Mouse (Mus musculus) telencephalon, adult 2 months (tissue): ENCODE measurements at regions not wholly inside any gene's neighbourhood (a gene's known extent, or its start where the extent isn't known, plus 50 kb on each side); places are given as distances from the start of the nearest gene placed in this dataset.

Source experiments
- DNase-seq: peaks from one replicate; pipeline ENCODE4 v3.0.0-alpha.2; 2011; ENCODE audit warnings: low read depth, low spot score

DNA sequence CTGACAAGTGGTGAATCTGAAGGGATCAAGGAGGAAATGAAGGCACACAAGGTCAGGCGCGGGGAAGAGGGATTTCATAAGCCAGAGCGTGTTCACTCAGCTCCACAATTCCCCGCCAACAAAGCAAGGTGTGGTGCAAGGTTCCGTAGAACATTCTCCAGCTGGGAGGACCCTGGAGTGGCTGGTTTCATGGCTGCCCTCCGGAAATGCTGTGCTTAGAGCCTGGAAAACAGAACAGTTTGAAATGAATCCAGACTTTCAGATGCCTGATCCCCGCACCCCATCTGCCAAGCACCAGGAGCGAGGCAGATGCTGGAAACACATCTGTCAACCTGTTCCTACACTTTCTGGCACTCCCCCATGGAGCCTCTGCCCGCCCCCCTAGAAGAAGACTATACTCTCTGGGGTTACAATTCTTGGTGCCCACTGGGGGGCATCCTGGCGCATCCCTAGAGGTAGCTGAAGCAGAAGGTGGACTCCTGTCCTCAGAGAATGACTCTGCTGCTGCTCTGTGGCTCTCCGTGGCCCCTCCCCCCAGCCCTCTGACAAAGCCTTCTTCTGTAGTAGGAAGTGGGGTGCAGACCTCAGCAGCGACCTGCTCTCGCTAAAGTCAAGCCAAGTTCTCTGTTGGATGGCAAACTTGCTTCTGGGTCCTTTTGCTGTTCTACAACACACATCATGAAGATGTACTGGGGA is 54.5 kb upstream of the Mafb start:
- DNase-seq: no peak

DNA sequence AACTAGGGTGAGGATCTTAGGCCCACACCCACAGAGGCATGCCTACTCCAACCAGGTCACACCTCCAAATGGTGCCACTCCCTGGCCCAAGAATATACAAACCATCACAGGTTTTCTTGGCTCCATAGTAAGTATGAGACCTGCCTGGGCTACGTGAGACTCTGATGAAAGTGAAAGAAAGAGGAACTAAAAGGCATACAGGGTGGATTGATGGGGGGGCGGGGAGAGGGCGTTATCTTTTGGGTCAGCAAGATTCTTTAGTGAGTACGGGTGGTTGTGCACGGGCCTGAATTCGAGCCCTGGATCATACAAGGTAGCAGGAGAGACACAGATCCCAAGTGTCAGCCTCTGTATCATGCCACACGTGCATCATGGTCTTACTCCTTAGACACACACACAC is 57.6 kb upstream of the Mafb start:
- DNase-seq: no peak

DNA sequence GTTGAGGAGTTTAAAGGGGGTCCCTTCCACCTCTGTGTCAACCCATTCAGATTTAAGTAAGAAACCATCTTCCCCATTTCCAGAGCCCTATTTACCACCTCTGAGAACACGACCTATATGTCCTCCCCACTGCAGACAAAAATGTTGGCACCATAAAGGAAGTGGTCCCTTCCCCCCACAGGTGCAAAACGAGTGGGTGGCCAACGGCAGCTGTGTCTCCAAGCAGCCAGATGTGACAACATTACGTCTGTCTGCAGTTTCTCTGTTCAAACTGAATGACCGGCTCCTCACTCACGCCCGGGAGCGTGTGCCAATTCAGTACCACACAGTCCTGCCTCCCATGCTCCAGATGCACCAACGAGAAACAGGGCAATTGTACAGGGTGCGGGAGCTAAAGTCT is 60.6 kb upstream of the Mafb start:
- no peak for DNase-seq

DNA sequence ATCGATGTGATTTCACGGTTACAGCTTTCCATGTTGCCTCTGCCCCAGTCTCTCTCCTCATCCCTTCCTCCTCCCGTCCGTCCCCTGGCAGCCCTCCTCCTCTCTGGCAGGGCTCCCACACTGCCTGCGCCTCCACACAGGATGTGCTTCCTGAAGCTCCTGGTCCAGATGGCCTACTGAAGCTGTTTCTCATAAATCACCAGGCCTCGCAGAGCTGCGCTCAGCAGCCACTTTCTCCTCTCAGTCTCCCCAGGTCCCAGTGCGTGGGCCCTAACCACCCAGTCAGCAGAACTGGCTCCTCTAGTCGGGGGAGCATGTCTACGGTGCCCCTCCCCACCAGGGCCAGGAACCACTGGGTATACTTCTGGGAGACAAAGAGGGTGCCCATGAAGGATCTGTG is 66.4 kb upstream of the Mafb start:
- peak; percentile 89 for DNase-seq

DNA sequence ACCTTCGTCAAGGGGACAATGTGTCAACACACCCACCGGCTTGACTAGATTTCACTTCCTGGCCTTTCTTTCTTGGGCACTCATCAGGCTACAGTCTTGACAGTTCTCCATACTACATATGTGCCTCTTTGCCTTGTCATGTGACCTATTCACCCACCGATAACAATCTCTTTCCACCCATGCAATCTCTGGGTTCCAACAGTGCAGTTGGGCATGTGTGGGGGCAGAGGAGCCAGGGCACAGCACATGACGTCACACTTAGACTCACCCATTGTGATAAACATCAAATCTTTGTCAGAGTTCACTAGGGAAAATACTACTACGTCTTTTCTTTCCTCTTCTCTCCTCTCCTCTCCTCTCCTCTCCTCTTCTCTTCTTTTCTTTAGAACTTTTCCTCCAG is 67.8 kb upstream of the Mafb start:
- DNase-seq: no peak

DNA sequence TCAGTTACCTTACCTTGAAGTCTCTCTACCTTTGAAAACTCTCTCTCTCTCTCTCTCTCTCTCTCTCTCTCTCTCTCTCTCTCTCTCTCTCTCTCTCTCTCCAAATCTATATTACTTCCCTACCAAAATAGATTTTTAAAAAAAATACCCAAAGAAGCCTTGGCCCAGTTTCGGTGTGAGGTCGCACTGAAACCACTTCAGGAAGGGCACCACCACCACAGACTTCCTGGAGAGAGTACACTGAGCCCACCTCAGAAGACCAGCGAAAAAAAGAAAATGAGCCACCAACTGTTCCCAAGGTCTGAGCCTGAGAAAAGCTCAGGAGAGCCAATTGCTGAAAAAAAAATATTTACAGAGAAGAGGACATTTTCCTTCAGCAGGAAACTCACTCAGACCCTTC is 68.8 kb upstream of the Mafb start:
- no peak for DNase-seq

DNA sequence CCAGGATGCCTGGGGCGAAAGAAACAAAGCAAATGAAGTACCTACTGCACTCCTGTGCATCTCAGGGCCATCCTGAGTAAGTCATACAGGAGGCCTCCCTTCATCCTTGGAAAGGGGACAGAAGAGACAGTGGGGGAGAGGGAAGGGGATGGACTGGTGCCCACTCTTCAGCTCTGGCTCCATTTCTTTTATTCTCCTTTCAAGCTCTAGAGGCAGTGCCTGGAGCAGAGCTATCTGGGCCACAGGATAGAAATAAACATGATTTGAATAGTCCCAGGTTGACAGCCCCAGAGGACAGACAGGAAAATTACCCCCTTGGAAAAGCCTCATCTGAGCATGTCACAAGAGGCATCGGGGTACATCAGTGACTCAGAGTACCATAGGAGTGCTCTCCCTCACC is 72.2 kb upstream of the Mafb start:
- no peak for DNase-seq

DNA sequence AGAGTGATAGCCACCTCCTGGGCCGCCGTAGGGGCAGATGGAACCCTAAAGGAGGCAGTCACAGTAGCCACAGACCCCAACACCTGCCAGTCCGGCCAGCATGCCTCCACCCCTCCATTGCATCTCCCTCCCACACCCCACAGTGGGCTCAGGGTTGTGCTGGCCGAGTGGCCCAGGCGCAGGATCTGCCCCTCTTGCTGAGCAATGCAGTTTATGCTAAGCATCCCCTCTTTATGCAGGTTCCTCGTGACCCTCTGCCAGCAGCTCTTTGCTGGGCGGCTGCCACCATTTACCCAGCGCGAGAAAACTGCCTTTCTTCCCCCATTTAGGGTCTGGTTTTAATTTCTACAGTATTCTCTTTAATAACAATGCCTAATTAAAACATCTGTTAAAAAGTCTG is 73.4 kb upstream of the Mafb start:
- no peak for DNase-seq

DNA sequence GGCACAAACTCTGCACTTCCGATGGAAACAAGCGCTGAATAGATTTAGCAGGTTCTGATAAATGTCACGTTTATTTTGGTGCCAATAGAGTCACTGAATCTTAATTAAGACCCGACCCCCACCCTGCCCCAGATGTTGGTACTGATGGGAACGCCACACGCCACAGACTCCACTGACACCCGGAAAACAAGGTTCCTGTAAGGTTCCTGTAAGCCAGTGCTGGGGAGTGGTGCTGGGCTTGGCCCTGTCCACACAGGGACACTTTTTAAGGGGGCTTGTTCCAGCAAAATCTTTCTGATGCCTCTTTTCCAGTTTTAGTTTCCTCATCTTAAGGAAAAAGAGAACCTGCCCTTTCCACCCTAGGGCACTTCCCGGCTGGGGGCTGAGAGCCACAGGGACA is 84.2 kb upstream of the Mafb start:
- DNase-seq: no peak

DNA sequence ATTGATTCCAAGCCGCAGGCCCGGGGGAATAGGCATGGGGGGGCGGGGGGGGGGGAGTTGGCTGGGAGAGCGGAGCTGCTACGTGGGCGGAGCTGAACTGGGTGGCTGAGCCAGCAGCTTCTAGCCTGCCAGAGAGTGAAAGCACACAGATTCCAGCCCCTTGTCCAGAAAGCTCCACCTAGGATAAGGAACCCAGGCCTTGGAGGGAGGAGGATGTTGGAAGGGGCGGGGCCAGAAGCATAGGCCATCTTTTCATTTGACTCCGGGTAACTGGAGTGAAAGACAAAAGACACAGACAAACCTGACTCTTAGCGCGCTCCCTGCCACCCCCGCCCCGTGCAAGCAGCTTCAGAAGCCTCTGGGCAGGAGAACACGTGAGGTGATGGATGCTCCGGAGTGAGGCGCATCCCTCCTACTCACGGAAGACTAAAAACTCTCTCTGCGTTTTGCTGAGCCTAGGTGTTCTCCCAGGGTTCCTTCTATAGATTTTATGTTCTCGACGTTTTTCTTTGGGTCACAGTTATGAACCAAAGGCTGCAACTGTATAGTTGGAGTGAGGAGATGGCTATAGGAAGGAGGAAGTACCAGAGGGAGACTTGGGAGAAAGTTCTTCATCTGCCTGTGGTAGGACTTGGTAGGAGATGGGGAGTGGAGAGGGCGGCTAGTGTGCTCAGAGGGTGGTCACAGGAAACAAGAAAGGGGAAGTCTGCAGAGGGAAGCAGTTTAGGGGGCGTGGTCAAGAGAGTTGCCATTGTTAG is 84.8 kb upstream of the Mafb start:
- DNase-seq: peak; percentile 55

DNA sequence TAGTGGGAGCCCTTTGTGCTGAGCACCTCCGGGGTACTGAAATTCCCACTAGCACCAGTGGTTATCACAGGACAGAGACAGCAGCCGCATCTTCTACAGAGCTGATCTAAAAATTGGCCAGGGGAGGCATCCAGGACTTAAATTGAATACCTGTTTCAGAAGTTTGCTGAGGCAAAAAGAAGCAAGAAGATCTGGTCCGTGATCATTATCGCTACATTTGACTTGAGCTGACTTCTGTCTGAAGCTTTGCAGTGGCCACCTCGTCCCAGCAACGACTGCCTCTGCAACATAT is 85.3 kb upstream of the Mafb start:
- no peak for DNase-seq

DNA sequence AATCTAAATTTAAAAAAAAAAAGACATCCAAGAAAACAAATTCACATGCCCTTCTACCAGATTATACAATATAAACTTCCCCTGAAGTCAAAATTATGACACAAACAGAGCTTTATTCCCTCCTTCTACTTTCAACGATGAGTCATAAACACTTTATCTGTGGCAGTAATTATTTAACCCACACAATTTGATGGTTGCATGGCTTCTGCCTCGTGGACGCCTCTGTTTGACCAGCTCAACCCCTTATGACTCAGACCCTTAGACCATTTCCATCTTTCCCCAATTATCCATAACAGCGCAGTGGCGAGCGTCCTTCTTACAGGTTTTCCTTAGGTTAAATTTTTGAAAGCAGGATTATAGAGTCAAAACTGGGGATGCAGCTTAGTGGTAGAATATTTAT is 85.9 kb upstream of the Mafb start:
- DNase-seq: no peak

DNA sequence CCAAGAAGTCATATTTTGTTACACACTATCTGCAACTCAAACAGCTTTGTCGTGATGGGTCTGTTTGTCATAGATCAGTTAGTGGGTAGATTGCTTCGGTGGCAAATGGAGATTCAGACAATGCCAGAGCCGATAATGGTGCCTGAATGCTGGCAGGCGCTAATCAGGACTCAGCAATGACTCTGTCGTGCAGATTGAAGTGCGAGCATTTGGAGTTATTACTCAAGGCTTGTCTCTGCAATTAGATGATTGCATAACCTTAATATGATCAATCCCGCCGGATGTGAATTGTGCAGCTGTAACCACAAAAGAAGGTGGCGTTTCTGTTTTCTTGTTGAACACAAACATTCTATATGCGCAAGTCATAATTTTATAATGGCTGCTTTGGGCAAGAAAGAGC is 88.8 kb upstream of the Mafb start:
- no peak for DNase-seq

DNA sequence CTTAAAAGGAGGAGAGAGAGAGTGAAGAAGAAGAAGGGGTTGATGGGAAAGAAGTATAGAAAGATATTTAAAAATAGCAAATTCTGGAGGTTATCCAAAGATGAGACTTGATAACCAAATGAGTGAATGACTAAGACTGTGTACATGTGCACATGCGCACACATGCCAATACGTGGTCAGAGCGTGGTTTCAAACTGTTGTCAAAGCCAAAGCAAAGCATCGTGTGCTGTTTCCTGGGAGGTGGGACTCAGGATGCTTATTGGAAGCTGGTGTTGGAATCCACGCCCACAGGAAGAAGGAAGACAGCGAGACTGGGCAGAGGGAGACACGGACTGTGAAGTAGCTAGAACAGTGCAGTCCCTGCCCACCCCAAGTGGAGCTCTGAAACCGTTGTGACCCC is 89.8 kb upstream of the Mafb start:
- DNase-seq: no peak

DNA sequence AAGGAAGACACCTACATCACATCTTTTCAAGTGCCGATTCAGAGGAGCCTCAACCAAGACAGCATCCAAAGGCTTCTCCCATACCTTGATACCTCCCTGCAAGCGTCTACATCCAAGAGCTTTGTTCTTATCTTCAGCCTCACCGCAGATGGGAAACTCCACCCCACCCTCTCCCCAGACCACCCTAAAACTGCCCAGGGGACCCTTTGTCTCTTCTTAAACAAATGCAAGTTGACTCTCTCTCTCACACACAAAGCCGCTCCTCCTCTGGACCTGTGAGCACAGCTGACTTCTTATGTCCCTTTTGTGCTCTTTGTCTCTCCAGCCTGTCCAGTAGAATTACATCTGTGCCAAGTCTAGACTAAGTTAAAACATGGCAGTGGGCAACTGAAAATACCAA is 104.7 kb upstream of the Mafb start:
- no peak for DNase-seq

DNA sequence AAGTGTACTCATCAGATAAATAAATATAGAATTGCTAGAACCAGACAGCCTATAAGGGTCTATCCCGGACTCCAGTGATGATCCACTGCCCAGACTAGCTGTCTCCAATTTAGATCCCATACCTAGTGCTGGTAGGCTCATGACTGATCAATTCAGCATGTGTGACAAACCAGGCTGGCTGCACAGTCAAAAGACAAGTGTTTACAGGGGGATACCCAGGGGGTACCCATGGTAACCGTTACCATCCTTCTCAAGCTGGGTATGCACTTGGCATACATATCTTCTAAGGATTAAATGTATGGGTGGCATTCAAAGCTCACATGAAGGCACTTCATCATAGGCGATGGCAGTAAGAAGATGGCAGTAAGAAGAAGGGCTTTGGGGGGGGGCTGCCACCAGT is 109.3 kb upstream of the Mafb start:
- no peak for DNase-seq

DNA sequence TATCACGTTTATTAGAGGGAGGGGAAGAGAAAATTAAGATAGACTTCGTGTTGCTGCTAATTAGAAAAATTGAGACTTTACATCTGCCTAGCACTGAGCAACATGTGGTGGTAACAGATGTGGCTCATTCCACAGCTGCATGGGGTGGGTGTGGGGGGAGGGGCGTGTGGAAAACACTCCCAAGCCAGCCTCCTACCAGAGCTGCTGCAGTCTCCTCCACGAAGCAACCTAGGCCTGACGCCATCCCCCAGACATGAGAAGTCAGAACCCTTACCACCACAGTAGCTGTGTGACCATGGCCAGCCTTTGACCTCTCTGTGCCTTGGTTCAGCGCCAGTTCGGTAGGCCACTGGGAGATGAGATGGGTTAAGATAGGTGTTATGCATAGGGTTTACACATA is 112.4 kb upstream of the Mafb start:
- DNase-seq: no peak

DNA sequence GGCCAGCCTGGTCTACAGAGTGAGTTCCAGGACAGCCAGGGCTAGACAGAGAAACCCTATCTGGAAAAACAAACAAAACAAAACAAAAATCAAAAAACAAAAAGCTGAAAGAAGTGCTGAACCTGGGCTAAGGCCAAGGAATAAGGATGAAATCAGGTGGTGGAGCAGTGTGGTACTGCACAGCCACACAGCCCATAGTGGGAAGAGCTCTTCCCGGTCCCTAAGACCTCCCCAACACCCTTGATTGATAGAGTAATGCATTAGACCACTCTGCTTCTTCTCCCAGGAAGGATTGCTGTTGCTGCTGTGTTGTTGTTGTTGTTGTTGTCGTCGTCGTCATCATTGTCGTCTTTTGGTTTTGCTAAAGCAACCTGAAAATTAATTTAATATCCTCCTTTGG is 118.2 kb upstream of the Mafb start:
- DNase-seq: no peak

DNA sequence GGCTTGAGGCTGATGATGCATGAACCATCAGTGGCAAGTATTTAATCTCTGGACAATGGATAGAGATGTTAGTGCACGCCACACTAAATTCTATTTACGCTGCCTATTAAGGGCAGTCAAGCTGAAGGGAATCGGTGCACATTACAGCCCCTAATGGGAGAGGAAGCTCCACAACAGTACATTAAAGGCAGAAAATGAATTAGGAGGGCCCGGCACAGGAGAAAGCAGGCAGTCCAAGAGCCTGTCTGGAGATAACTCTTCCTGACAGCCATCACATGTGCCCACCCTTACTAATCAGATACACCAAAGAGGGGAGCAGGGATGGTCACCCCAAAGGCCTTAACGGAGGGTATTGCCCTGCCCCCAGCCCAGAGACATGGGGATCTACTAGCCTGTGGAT is 118.7 kb upstream of the Mafb start:
- DNase-seq: no peak

DNA sequence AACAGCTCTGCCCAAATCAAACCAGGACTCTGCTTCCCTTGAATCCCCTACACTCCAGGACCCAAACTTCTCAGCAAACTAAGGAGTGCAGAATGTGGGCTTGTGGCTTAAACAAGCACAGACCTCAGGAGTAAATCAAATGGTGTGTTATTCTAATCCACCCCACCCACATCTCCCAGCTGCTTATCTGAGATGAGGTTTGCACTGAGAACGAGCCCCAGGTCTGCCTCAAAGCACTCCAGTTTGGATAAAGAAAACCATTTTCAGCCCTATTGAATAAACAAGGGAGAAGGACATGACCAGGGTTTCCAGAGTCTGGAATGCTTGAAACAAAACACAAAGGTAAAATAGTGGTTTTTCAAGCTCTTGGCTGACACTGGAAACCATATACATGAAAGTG is 132.9 kb upstream of the Mafb start:
- DNase-seq: no peak

DNA sequence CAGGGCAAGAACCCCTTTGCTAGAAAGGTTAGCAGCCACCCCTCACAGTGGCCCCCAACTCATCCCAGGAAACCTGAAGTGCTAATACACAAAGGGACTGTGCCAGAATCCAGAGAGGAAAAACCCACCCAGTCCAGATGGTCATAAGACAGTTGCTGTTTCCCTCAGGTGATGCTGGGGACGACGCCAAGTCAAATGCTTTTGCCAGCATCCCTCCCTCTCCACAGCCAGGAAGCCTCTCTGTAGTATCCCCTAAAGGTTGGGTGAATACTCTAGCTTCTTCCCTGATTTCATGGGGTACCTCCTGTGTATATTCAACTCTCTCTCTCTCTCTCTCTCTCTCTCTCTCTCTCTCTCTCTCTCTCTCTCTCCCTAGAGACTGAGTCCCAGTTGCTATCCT is 136.0 kb upstream of the Mafb start:
- DNase-seq: no peak

DNA sequence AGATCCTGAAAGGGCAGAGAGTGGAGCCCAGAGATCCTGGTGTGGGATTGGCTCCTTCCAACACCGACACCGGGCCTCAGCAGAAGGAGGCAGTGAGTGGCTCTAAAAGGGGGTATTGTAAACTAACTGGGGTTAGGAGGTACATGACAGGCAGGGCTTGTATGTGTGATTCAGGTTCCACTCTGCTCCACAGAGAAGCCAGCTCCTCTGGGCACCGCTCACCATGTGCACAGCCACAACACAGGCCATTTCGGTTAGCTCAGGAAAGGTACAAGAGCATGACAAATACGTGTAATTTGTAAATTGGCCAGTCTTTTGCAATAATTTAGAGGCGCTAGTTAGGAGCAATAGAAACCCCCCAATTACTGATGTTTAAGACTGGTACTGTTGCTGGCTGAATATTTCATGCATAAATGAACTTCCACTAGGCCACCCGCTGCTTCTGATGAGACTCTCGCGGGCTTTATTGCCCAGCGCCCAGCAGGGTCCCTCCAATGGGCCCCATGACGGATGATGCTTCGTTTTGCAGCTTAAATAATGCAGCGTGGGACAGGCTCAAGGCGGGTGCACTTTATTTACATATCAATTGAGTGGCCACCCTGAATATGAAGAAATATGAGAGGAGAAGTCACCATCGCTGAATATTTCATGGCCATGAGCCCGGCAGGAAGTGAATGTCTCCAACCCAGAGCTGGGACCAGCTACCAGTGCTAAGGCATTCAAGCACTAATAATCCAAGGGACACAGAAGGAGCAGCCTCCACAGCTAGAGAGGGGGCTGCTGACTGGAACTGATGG is 136.9 kb upstream of the Mafb start:
- no peak for DNase-seq

DNA sequence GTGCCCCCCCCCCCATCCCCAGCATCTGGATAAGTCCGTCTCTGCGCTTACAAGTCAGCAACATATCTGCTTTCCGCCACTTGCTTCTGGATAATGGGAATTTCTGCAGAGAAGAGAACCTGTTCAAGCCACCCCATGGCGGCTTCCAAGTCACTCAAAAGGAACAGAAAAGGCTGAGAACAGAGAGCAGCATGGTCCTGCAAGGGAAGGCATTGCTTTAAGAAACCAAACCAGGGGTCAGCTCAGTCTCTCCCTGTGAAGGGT is 137.5 kb upstream of the Mafb start:
- DNase-seq: no peak
